Mouse (Mus musculus): ENCODE results near the gene Apool.
A peak's percentile ranks its signal among the peaks of the same experiment; 100 is the strongest.

The Apool gene

DNA sequence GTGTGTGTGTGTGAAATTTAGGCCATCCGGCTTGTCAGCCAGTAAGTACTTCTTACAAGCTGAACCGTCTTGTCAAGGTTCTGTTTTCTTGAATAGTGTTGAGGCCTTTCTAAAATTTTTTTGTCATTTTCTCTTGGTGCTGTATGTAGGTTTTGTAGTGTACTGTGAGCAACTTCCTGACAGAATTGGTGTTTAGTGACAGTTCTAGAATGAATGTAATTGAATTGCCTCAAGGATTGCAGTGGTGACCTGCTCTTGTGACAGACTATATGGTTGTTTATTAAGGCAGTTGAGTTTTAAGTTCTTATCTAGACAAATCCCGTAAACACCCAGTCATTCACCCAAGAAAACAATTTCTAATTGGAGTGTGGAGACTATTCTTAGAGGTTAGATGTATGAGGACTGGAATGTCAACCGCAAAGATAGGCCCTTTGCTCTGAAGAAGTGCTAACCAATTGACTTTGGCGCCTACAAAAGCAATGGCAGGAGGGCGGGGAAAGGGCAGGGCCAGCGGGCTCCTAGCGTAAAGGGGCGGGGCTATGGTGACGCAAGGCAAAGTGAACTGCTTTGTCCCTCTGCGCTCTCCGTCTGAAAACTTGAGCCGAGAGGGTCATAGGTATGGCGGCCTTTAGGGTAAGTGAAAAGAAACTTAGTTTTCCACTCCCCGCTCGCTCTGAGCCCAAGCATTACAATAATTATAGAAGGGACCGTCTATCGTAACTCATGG lies at the start of gene Apool:
TSS of gene Apool (plus strand) at position 531 of the 727 bp plus-strand sequence.
- DNase-seq, result peak; percentile 70

DNA sequence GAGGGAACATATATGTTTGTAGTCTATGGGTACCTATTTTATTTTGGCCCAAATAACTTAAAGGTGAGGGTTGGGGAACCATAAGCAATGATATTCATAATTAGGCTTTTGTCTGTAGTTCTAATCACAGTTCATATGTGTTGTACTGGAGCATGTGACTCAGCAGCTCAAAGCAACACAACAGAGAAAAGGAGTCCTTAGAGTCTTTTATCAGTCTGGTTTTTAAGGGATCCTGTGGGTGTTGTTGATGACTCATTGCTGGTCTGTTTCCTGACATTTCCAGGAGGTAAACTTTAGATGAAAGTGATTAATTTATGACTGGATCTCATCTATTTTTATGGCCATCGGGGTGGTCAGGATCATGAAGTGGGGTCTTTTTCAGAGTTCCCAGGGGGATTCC lies 37.6 kb upstream of the Apool start:
- no peak for DNase-seq

DNA sequence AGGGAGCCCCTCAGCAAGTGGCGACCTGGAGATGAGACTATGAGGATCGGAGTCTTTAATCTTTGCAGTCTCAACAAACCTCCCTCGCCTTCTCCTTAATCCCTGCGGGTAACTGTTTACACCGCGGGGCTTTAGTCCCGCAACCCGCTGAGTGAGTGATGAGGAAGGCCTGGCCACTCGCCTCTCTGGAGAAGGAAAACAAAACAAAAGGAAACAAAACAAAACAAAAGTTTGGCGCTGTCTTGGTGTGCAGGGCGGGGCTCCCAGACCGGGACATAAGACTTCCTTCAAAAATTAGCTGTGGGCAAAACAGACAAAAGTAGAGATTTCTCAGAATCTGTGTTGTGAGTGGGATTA lies 375 bp downstream of the Apool start:
- peak; percentile 2 for DNase-seq

DNA sequence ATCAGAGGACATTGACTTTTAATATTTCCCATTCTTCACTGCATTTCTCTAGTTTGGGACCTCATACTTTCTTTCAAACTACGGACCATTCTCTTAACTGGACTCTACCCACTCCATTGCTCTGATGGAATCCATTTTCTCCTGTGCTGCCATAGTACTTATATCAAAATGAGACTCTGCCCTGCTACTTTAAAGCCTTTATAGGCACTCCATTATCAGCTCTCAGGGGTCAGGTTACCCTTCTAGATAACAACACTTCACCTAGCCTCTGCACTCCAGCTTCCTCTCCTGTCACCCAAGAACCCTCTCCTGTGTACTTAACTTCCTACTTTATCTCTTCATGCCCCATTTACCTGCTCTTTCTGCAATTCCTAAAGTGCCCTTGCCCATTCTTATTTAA lies 960 bp downstream of the Apool start:
- DNase-seq, result no peak

DNA sequence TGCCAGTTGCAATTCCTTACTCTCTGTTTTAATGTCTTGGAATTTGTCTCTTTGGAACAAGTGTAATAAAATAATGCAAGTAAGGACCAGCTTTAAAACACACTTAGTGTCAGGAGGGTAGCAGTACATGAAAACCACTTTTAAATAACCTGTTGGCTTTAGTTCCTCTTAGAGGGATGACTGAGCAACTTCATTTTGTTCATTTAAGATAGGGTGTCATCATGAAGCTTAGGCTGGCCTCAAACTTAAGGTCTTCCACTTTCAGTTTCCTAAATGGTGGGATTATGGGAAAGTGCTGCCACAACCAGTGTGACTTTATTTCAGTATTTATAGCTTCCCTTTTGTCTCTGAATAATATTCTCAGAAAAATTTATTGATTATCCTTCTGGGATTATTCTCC lies 9.1 kb downstream of the Apool start:
- DNase-seq, result no peak

DNA sequence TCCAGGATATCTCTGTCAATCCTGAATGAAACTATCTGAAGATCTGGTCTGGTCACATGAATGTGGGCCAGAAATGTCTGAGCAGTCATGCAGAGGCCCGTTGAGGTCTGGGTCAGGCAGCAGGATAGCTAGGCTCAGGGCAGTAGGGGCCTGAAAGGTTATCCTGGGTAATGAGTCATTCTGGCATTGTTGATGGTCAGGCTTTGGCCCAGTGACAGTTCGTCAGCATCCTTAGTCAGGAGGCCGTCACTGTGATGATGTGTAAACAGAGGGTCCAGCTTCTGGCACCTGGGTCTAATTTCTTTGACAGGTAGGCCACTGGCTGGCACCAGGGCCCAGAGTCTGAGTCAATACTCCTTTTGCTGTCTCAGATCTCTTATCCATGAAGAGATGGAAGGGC lies 28.4 kb downstream of the Apool start:
- DNase-seq, result no peak

DNA sequence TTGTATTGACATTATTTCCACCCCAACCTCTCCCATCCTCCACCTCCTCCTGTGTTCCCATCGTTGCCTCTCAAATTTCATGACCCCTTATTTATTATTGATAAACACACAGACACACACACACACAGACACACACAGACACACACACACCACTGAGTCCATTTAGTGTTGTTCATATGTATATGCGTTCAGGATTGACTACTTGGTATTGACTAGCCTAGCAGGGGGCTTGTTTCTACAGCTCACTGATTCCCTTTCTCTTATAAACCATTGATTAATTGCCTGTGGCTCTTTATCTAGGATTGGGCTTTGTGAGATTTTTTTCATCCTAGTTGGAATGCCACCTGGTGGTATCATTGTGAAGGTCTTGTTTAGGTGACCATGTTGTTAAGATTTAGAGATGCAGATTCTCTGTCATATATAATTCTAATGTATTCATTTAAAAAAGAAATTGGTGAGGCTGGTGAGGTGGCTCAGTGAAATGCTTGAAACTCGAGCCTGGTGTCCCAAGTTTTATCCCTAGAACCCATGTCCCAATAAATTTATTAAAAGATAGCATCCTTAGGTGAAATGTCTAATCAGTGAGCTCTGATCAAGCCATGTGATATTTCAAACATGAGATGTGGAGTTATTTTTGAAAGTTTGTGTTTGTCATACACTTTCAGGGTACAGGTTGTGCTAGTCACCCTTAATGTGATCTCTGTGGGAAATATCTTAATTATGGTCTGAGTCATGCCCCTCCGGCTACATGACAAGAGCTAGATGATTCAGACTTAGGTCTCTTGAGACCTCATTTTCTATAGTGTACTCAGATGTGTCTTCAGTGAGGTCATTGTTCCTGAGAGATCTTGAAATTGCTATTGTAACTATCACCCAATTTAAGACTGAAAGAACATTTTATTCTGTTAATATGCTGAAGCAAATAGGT lies 36.6 kb downstream of the Apool start:
- no peak for DNase-seq

DNA sequence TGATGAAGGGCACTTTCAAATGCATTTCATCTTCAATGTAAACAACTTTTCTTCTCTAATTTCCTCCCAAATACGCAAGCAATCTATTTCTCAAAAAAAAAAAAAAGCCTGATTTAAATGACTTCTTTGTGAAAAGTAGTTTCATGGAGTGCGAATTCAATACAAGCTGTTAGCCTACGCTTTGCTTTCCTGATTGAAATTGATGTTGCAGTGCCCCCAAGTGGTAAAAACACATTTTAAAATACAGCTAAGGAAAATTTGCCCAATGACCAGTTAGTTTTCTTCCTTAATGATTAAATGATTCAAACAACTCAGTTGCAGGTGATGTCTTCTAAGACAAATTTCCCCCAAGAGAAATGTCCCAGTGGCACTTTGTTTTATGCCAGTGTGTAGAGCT lies 37.3 kb downstream of the Apool start:
- DNase-seq, result no peak

DNA sequence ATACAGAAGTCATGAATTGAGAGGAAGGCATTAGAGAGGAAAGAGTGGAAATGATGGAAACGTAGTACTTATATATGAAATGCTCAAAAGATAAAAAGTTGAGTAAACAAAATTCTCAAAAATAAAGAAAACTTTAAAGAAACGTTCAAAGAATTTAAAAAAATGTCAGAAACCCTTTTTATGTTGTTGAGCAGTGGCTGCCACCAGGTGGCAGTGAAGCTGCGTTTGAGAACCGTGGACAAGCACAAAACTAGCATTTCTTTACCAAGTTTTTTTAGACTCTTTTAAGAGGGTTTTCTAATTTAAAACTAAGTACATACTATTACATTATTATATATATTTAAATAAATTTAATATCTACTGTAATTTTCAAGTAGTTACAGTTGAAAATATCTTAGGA lies 57.3 kb downstream of the Apool start:
- DNase-seq, result peak; percentile 19

DNA sequence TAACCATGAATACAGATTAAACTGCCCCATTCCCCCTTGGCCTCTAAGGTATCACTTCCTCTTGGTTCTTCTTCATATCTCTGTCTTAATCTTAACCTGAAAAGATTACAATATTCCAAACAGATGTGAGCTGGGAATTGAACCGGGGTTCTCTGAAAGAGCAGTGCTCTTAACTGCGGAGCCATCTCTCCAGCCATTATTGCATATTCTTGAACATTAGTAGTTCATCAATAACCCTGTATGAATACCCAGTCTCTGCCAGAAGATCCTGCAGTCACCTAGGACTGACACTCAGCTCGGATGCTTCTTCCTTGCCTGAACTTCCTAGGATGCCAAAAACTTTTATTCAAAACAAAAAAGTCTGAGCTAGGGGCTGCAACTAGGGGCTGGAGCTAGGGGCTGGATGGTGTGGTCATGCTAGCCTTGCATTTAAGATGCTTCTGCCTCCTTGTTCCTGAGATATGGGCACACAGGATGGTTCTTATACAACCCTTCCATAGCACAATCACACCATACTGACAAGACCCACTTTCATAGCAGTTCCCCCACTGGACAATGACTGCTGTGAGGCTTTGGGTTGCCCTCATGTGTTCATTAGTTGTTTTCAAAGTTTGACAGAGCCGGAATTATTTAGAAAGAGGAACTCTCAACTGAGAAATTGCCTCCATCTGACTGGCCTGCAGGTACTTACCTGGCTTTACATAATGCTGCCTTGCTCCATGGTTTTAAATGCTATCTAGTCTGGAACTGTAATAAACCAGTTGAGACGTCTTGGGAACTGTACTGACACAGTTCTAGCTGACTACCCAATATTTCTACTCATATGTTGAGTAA lies 59.7 kb downstream of the Apool start:
- DNase-seq, result peak; percentile 7

DNA sequence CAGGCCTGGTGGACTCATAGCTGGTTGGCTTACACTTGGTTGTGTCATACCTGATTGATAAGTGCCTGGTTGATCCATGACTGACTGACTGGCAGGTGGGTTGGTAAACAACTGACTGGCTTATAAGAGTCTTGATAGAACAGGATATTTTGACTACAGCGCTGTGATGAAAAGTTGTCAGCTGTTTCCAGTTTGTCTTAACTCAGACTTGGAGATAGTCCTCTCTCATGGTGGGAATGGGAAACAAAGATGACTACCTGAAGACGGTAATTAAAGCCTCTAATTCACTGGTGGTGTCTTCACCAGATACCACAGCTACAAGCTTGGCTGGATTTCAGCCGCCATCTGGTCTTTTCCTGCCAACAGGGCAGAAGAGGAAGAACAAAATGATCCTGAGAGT lies 95.5 kb downstream of the Apool start, which contains the start of gene Satl1:
TSS of gene Satl1 (minus strand) at position 101 of the 400 bp plus-strand sequence.
- no peak for DNase-seq

DNA sequence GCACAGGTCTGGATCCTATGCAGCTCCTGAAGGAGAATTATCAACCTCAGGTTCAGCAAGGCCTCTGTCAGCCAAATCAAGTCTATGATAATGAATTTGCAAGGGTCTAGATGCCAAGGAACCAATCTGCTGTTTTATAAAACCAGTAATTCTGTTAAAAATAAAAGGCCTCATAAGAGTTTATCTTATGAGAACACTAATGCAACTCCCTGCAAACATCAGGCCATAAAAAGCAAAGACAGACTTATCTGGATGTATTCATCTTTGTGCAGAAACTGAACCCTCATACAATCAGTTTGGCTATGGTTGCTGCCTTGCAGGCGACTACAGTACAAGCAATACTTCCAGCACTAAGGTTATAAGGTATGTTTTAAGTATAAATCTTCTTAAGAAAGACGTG lies 101.2 kb downstream of the Apool start:
- DNase-seq, result no peak
